Mouse (Mus musculus) induced T-regulatory cell, adult 2 months (primary cell): Measurements from ENCODE around the gene Mrpl58.
"Not testable (repeated sequence)": the region's sequence is repeated elsewhere in the genome, so short reads cannot be mapped to it uniquely, and the experiment has no call there.

Source experiments
- DNase-seq: peaks from one replicate; pipeline ENCODE4 v3.0.0-alpha.2; 2012; ENCODE audit warnings: low read depth

The Mrpl58 gene

GRCm38 (mm10) chr11:115382891-115383290, 20.7 kb upstream of the Mrpl58 start:
- DNase-seq, result no peak

- no peak for DNase-seq
Observed at GRCm38 (mm10) chr11:115383701-115384474, 19.7 kb upstream of the Mrpl58 start.

GRCm38 (mm10) chr11:115384587-115384986, 19.0 kb upstream of the Mrpl58 start:
- DNase-seq, result no peak

DNA sequence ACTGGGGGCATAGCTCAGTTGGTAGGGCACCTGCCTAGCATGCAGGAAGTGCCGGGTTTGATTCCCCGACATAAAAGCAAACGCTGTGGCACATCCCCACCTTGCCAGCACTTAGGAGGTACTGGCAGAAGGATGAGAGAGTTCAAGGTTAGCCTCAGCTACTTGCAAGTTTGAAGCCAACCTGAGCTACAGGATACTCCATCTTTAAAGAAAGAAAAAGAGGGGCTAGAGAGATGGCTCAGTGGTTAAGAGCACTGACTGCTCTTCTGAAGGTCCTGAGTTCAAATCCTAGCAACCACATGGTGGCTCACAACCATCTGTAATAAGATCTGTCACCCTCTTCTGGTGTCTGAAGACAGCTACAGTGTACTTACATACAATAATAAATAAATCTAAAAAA, 16.7 kb upstream of the Mrpl58 start:
- DNase-seq, result not testable (repeated sequence)

GRCm38 (mm10) chr11:115391358-115391757, 12.2 kb upstream of the Mrpl58 start:
- no peak for DNase-seq

GRCm38 (mm10) chr11:115393721-115394325, 9.7 kb upstream of the Mrpl58 start:
- no peak for DNase-seq

DNA sequence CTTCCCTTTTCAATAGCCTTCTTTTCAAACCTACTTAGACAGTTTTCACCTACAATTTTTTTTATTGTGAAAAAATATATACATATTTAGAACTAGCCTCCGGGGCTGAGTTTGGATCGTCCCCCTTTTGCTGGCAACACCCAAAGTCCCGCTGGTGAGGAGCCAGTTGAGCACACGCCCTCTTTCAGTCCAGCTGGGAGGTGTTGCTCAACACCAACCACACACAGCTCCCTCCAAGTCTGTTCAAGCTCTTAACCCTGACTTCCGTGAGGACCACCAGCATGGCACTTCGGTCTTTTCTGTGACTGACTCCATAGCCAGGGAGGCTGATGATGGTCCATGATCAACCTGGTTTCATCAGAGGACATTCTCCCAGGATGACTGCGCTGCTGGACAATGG, 5.5 kb upstream of the Mrpl58 start:
- DNase-seq, result no peak

GRCm38 (mm10) chr11:115400126-115400525, 3.4 kb upstream of the Mrpl58 start:
- no peak for DNase-seq

GRCm38 (mm10) chr11:115400630-115401391, 2.7 kb upstream of the Mrpl58 start:
- DNase-seq, result no peak

- no peak for DNase-seq
Observed at GRCm38 (mm10) chr11:115405723-115406122, 2.2 kb downstream of the Mrpl58 start.

DNA sequence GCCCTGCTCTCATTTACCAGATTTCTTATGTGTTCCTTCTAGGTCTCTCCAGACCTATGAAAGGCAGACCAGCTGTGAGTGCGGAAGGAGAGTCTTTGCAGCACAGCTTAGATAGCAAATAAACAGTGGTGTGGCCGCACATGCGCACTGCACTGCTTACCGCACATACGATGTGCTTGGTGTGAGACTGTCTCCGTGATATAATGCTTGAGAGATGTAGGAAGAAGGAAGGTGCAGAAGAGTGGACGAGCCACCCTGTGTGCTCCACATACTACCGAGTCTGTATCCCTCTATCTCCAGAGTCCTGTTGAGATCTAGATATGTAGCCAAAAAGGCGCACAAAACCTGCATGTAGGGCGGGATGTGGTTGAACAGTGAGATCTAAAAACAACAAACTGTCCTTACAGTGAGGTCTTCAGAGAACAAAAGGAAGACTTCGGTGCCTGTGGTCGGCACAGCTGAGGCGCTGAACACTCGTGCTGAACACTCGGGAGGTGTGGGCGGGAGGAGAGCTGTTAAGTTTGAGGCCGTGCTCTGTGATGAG, 3.4 kb downstream of the Mrpl58 start:
- peak; percentile 87 for DNase-seq

DNA sequence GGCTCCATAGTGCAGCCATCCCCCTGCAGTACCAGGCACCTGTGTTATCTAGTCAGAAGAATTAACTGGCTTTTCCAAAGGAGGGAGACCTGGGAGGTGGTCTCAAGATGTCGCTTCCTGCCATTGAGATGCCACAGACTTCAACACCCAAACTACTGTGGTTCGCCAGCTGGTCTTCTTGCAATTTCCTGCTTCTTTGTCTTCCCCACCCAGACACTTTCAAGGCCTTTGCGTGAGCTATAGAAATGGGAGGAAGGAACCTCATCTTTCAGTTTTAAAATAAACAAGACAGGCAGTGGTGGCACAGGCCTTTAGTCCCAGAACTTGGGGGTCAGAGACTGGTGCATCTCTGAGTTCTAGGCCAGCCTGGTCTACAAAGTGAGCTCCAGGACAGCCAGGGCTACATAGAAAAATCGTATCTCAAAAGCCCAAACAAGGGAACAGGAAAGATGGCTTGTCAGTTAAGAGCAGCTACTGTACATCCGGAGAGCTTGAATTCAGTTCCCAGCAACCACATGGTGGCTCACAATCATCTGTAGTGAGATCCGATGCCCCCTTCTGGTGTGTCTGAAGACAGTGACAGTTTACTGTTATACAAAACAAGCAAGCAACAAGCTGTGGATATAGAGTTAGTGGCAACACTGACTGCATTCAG, 4.8 kb downstream of the Mrpl58 start:
- peak; percentile 65 for DNase-seq

DNA sequence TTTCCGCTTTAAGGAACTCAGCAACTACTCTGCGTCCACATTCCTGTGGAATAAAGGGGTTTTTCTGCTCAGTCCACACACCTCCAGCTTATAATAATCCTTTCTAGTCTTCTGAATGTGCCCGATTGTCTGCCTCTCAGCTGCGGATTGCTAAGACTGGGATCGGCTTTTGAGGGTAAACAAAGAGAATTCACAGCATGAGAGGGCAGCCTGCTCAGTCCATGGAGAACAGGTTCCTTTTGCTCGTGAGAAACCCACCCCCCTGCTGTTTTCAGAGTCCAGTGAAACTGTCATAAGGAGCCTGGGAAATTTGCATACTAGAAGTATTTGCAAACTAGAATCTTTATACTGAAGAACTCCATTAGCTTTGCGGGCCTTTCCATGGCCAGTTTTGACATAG, 6.0 kb downstream of the Mrpl58 start:
- DNase-seq, result no peak

- peak; percentile 96 for DNase-seq
Observed at GRCm38 (mm10) chr11:115419531-115420237, 16.1 kb downstream of the Mrpl58 start, which contains the start of the genes Atp5h and Kctd2. Gene Atp5h (minus strand): TSS chr11:115419962. Gene Kctd2 (plus strand): TSS chr11:115420128.

DNA sequence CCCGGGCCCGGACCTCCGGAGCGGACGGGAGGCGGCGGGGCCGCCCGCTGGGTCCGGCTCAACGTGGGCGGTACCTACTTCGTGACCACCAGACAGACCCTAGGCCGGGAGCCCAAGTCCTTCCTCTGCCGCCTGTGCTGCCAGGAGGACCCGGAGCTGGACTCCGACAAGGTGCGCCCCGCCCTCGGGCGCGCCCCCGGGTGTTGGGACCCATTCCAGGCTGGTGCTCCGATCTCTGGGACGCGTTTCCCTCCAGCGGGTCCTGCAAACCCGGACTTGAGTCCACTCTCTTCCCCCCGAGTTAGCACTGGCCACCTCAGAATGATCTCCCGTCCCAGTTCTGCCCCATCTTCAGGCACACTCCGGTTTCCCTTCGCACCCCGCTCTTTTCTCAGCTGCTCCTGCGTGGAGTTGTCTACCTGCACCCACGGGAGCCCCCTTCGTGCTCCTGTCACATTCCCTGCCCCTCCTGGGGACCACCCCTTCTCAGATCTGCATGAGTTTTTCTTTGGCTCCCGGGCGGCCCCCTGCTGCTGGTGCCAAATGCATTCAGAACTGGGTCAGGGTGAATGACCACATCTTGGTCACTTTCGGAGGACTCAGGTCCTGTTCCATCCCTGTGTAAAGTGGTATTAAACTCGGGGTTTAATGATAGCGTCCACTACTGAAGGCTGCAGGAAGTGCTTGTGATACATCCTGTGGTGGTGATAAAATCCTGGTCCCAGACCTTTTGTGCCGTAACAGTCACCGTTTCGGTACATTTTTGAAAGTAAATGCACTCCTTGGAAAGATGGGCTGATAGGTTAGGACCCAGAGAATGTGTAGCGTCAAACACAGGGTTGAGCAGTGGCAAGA, 17.0 kb downstream of the Mrpl58 start:
- DNase-seq, result peak; percentile 55

DNA sequence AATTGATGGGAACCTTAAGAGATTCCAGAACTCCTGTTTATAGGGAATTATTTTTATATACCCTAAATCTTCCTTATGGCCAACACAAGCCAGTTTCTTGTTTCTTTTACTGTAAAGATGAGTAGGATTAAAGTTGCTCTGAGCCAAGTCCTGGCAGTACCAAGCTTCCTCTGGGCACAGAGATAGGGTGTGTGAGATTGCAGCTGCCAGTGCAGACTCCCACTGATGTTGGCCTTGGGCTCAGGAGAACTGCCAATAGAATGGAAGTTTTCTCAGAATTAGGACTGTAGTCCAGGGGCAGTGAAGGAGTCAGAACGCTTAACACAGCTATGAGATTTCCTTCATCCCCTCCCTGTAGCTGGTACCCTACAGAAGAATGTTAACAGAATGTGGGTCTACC, 17.8 kb downstream of the Mrpl58 start:
- no peak for DNase-seq

- DNase-seq, result no peak
Observed at GRCm38 (mm10) chr11:115421972-115422371, 18.4 kb downstream of the Mrpl58 start.

- DNase-seq, result no peak
Observed at GRCm38 (mm10) chr11:115423091-115423490, 19.5 kb downstream of the Mrpl58 start.

DNA sequence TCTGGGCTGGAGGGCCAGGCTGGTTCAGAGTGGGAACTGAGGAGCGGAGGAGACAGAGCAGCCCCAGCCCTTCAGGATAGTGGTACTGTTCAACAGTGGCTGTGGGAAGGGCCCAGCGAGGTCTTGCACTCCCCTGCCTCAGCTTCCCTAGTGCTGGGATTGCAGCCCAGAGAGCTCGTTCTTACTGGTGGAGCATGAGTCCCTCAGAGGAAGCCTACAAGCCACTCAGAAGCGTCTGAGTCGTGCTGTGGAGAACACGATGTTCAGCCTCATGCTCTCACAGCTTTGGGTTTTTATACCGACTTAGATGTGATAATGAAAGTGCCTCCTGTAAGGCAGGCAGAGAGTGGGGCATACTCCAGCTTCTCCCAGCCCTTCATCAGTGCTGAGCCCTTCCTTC, 21.1 kb downstream of the Mrpl58 start:
- DNase-seq, result no peak

GRCm38 (mm10) chr11:115425671-115426070, 22.1 kb downstream of the Mrpl58 start:
- DNase-seq, result no peak
